Mouse (Mus musculus) MEL (cell line): ENCODE measurements around the gene Prkar1b. TPM values are rescaled to one million over a fixed set of nuclear protein-coding genes. Genes with fewer than 3 reads are reported as not detected.

Experiments
- DNase-seq: peaks from one replicate; pipeline ENCODE4 v3.0.0; 2011; ENCODE audit warnings: low read depth, low spot score
- H3K27ac ChIP-seq: 2 replicates; pipeline ENCODE4 v1.5.1; 2012; ENCODE audit warnings: low read depth, mild to moderate bottlenecking, control low read depth, low read length, moderate library complexity; ENCODE audit not compliant: control insufficient read depth
- H3K27me3 ChIP-seq, 2 experiments: fragments of 150-350 bp in 1 of 2; sonication (generic) in 1 of 2; 2 replicates each; pipeline ENCODE4 v1.6.1; 2012; ENCODE audit warnings: low read length in 2 of 2, mild to moderate bottlenecking in 2 of 2, improper control_type of control experiment in 1 of 2, moderate library complexity in 1 of 2; ENCODE audit not compliant: insufficient read depth in 2 of 2, control insufficient read depth in 1 of 2
- H3K36me3 ChIP-seq, 2 experiments: 2 replicates each; pipeline ENCODE4 v1.6.1; 2012 to 2014; ENCODE audit warnings: low read length in 2 of 2, improper control_type of control experiment in 1 of 2, inconsistent platforms in 1 of 2, mild to moderate bottlenecking in 1 of 2; ENCODE audit not compliant: insufficient read depth in 2 of 2, control insufficient read depth in 1 of 2
- H3K4me1 ChIP-seq, 2 experiments: fragments of 150-350 bp in 1 of 2; sonication (generic) in 1 of 2; 2 replicates each; pipeline ENCODE4 v1.6.1; 2012; ENCODE audit warnings: low read length in 2 of 2, improper control_type of control experiment in 1 of 2, mild to moderate bottlenecking in 1 of 2; ENCODE audit not compliant: insufficient read depth in 2 of 2, control insufficient read depth in 1 of 2
- H3K4me3 ChIP-seq, 2 experiments: fragments of 150-350 bp in 1 of 2; sonication (generic) in 1 of 2; 2 replicates each; pipeline ENCODE4 v1.5.1; 2012; ENCODE audit warnings: low read depth in 2 of 2, low read length in 2 of 2, mild to moderate bottlenecking in 2 of 2, moderate library complexity in 2 of 2, control low read depth in 1 of 2, improper control_type of control experiment in 1 of 2; ENCODE audit not compliant: control insufficient read depth in 1 of 2, insufficient read depth in 1 of 2
- H3K79me2 ChIP-seq: 2 replicates; pipeline ENCODE4 v1.6.1; 2012; ENCODE audit warnings: mild to moderate bottlenecking, low read length, moderate library complexity; ENCODE audit not compliant: control insufficient read depth, poor library complexity, insufficient read depth
- H3K9ac ChIP-seq: 2 replicates; pipeline ENCODE4 v1.6.1; 2012; ENCODE audit warnings: low read depth, mild to moderate bottlenecking, control low read depth, low read length, moderate library complexity; ENCODE audit not compliant: control insufficient read depth, poor library complexity, severe bottlenecking
- H3K9me3 ChIP-seq: fragments of 150-350 bp; sonication (generic); replicated peaks from 2 replicates; pipeline ENCODE4 v1.6.1; 2012; ENCODE audit warnings: mild to moderate bottlenecking, low read length, improper control_type of control experiment, moderate library complexity; ENCODE audit not compliant: insufficient read depth
- BHLHE40 ChIP-seq: IDR thresholded peaks from 2 replicates; pipeline ENCODE4 v1.6.1; 2012; ENCODE audit warnings: low read depth, mild to moderate bottlenecking, inconsistent platforms, low read length, improper control_type of control experiment, borderline replicate concordance
- CHD1 ChIP-seq: IDR thresholded peaks from 2 replicates; pipeline ENCODE4 v1.6.1; 2012; ENCODE audit warnings: low read depth, mild to moderate bottlenecking, inconsistent platforms, low read length, improper control_type of control experiment
- CHD2 ChIP-seq: IDR thresholded peaks from 2 replicates; pipeline ENCODE4 v1.6.1; 2011; ENCODE audit warnings: low read length, improper control_type of control experiment
- E2F4 ChIP-seq: IDR thresholded peaks from 2 replicates; pipeline ENCODE4 v1.6.1; 2011; ENCODE audit warnings: low read depth, low read length, improper control_type of control experiment, borderline replicate concordance
- GABPA ChIP-seq: IDR thresholded peaks from 2 replicates; pipeline ENCODE4 v1.6.1; 2012; ENCODE audit warnings: low read depth, mild to moderate bottlenecking, inconsistent platforms, low read length, improper control_type of control experiment, moderate library complexity
- GATA1 ChIP-seq: IDR thresholded peaks from 2 replicates; pipeline ENCODE4 v1.6.1; 2011; ENCODE audit warnings: low read depth, low read length, improper control_type of control experiment
- KAT2A ChIP-seq: conservative IDR thresholded peaks from 2 replicates; pipeline ENCODE4 v1.6.1; 2012; ENCODE audit warnings: low read depth, low read length, improper control_type of control experiment, inconsistent platforms
- MAX ChIP-seq: IDR thresholded peaks from 2 replicates; pipeline ENCODE4 v1.6.1; 2011; ENCODE audit warnings: low read length, improper control_type of control experiment
- MAZ ChIP-seq: IDR thresholded peaks from 2 replicates; pipeline ENCODE4 v1.6.1; 2012; ENCODE audit warnings: low read depth, mild to moderate bottlenecking, inconsistent platforms, low read length, improper control_type of control experiment
- MEF2A ChIP-seq: IDR thresholded peaks from 2 replicates; pipeline ENCODE4 v1.6.1; 2014; ENCODE audit warnings: low read depth, mild to moderate bottlenecking, inconsistent platforms, low read length, improper control_type of control experiment; ENCODE audit not compliant: poor library complexity, insufficient replicate concordance, severe bottlenecking; ENCODE audit errors: extremely low read depth
- MXI1 ChIP-seq: IDR thresholded peaks from 2 replicates; pipeline ENCODE4 v1.6.1; 2011; ENCODE audit warnings: mild to moderate bottlenecking, low read depth, low read length, improper control_type of control experiment
- MYC ChIP-seq: IDR thresholded peaks from 2 replicates; pipeline ENCODE4 v1.6.1; 2011; ENCODE audit warnings: low read depth, mild to moderate bottlenecking, low read length, improper control_type of control experiment, moderate library complexity
- NELFE ChIP-seq: IDR thresholded peaks from 2 replicates; pipeline ENCODE4 v1.6.1; 2011; ENCODE audit warnings: low read depth, low read length, improper control_type of control experiment
- POLR2AphosphoS5 ChIP-seq: IDR thresholded peaks from 2 replicates; pipeline ENCODE4 v1.6.1; 2012; ENCODE audit warnings: low read depth, borderline replicate concordance, mild to moderate bottlenecking, inconsistent platforms, low read length, moderate library complexity, mixed read lengths
- RCOR1 ChIP-seq: IDR thresholded peaks from 2 replicates; pipeline ENCODE4 v1.6.1; 2012; ENCODE audit warnings: low read depth, mild to moderate bottlenecking, inconsistent platforms, low read length, improper control_type of control experiment
- SIN3A ChIP-seq: IDR thresholded peaks from 2 replicates; pipeline ENCODE4 v1.6.1; 2012; ENCODE audit warnings: low read length, improper control_type of control experiment, inconsistent platforms
- SMC3 ChIP-seq: IDR thresholded peaks from 2 replicates; pipeline ENCODE4 v1.6.1; 2011; ENCODE audit warnings: low read depth, low read length, improper control_type of control experiment
- TAL1 ChIP-seq: IDR thresholded peaks from 2 replicates; pipeline ENCODE4 v1.6.1; 2012; ENCODE audit warnings: mild to moderate bottlenecking, inconsistent platforms, low read length, moderate library complexity, mixed read lengths
- TBP ChIP-seq: IDR thresholded peaks from 2 replicates; pipeline ENCODE4 v1.8.0; 2011; ENCODE audit warnings: low read depth, low read length, improper control_type of control experiment
- TCF12 ChIP-seq: IDR thresholded peaks from 2 replicates; pipeline ENCODE4 v1.6.1; 2014; ENCODE audit warnings: low read depth, mild to moderate bottlenecking, inconsistent platforms, low read length, improper control_type of control experiment, moderate library complexity
- UBTF ChIP-seq: IDR thresholded peaks from 2 replicates; pipeline ENCODE4 v1.6.1; 2012; ENCODE audit warnings: low read depth, mild to moderate bottlenecking, inconsistent platforms, low read length, improper control_type of control experiment, moderate library complexity, borderline replicate concordance; ENCODE audit not compliant: insufficient read depth
- USF1 ChIP-seq: IDR thresholded peaks from 2 replicates; pipeline ENCODE4 v1.6.1; 2014; ENCODE audit warnings: low read depth, mild to moderate bottlenecking, inconsistent platforms, low read length, improper control_type of control experiment, moderate library complexity
- USF2 ChIP-seq, 2 experiments: IDR thresholded peaks; 2 replicates each; pipeline ENCODE4 v1.6.1; 2011 to 2012; ENCODE audit warnings: improper control_type of control experiment in 2 of 2, low read length in 2 of 2, borderline replicate concordance in 1 of 2, inconsistent platforms in 1 of 2, low read depth in 1 of 2, mild to moderate bottlenecking in 1 of 2; ENCODE audit not compliant: insufficient read depth in 1 of 2
- ZC3H11A ChIP-seq: IDR thresholded peaks from 2 replicates; pipeline ENCODE4 v1.6.1; 2012; ENCODE audit warnings: low read depth, mild to moderate bottlenecking, inconsistent platforms, low read length, improper control_type of control experiment
- ZKSCAN1 ChIP-seq: IDR thresholded peaks from 2 replicates; pipeline ENCODE4 v1.6.1; 2012; ENCODE audit warnings: low read depth, mild to moderate bottlenecking, inconsistent platforms, low read length, improper control_type of control experiment, moderate library complexity
- ZMIZ1 ChIP-seq: IDR thresholded peaks from 2 replicates; pipeline ENCODE4 v1.6.1; 2012; ENCODE audit warnings: low read depth, mild to moderate bottlenecking, inconsistent platforms, low read length, improper control_type of control experiment, moderate library complexity
- ZNF384 ChIP-seq: IDR thresholded peaks from 2 replicates; pipeline ENCODE4 v1.6.1; 2012; ENCODE audit warnings: low read depth, mild to moderate bottlenecking, inconsistent platforms, low read length, improper control_type of control experiment
- polyA plus RNA-seq, 2 experiments: library from polyadenylated mRNA; stranded (reverse) in 1 of 2; unstranded in 1 of 2; fragments of >175 nt in 1 of 2; fragments of >200 nt in 1 of 2; gene quantifications; 2 replicates each; pipeline versions ENCODE4 v1.2.1 to v1.2.4; 2012; ENCODE audit warnings: low replicate concordance in 2 of 2, low read depth in 1 of 2; ENCODE audit not compliant: insufficient read length in 2 of 2, insufficient read depth in 1 of 2, missing spikeins in 1 of 2
- total RNA-seq: library from RNA; depleted of rRNA; stranded (reverse); fragments of 300-350 nt; gene quantifications from 2 replicates; pipeline ENCODE4 v1.2.3, GENCODE M21; 2012

The Prkar1b gene
- total and polyA plus RNA-seq, 3 experiments, result not detected

DNA sequence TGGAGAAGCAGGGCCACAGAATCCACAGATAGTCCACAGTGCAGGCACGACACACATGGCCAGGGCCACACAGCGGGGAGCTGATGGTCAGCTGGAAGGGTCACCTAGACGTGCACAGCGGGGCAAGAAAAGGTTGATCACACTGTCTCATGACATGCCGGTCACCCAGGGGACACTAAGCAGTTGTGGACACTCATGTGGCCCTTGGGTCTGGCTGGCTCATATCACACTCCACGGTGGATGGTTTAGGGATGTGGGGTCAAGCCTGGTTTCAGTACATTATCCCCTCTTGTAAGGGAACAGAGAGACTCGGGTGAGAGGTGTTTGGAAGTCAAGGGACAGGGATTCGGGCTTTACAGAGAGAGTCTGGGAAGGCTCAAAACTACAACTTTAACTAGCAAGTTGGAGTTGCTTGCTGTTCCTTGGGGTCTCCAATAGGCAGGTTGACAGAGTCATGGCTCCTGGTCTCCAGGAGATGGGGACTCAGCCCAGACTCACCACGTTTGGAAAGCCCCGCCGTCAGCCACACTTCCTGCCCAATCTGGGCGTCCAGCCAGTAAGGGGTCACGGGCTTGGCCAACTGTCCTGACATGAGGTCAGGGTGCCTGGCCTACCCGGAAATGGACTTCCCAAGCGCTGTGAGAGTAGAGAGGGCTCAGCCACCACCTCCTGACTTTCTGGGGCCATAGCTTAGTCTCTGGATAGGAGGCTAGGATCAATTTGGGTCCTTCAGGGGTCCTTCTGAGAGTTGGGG is 132.3 kb downstream of the Prkar1b start:
- Histone ChIP-seq H3K27ac (no peak overlapping the region), H3K4me1 (no peaks in the 10 kb centered on the region), H3K79me2 (no peaks in the 10 kb centered on the region), H3K9ac (no peak overlapping the region), H3K36me3 (no peaks in the 10 kb centered on the region), H3K9me3 (no peaks in the 10 kb centered on the region), H3K27me3 (no peaks in the 10 kb centered on the region), H3K4me3 (no peak overlapping the region)
- TF ChIP-seq MXI1 (no peak), GABPA (no peak), ZC3H11A (no peak), E2F4 (no peak), USF2 (IDR thresholded peaks at IDR 0.05; ENCODE audit: borderline replicate concordance in 1 of 2, insufficient read depth in 1 of 2, low read depth in 1 of 2, low read length in 2 of 2) (no peak), MEF2A (no peak), MYC (no peak), SIN3A (no peak), KAT2A (no peak), TBP (no peak), BHLHE40 (no peak), GATA1 (no peak), UBTF (no peak), CHD2 (no peak), POLR2AphosphoS5 (no peak), CHD1 (no peak), ZMIZ1 (no peak), ZKSCAN1 (no peak), ZNF384 (no peak)
- DNase-seq, result no peak

DNA sequence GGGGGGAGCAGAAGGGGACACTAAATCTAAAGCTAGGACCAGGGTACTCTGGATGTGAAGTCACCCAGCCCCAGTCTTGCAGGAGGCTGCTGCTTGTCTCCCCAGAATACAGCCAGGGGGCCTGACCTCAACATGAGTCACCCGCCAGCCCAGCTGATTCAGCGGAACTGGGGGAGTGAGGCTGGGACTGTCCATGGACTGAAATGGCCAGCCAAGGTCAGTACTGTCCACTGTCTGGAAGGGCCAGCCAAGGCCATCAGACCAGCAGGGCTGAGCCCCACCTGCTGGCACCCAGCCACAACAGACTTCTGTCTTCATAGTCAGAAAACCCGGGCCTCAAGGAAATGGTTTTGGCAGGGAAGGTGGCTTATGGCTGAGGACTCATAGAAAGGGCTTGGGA is 134.7 kb downstream of the Prkar1b start:
- no peak overlapping the region for H3K27ac ChIP-seq
- no peaks in the 10 kb centered on the region for H3K27me3 ChIP-seq
- H3K79me2 ChIP-seq, result no peaks in the 10 kb centered on the region
- DNase-seq, result no peak
- no peaks in the 10 kb centered on the region for H3K4me1 ChIP-seq
- TF ChIP-seq TAL1 (no peak), MAX (no peak), MEF2A (no peak), USF1 (no peak), NELFE (no peak), POLR2AphosphoS5 (no peak), RCOR1 (no peak), SIN3A (no peak), MAZ (no peak), CHD1 (no peak), GABPA (no peak), TCF12 (no peak), GATA1 (no peak), SMC3 (no peak)
- H3K9me3 ChIP-seq, result no peaks in the 10 kb centered on the region
- no peak overlapping the region for H3K9ac ChIP-seq
- no peak overlapping the region for H3K4me3 ChIP-seq
- no peaks in the 10 kb centered on the region for H3K36me3 ChIP-seq
